Mouse (Mus musculus) ES-E14 (cell line): Measurements from ENCODE around the gene Lfng.

ENCODE experiments used
- CHD2 ChIP-seq: IDR thresholded peaks from 2 replicates; pipeline ENCODE4 v1.6.1; 2014; ENCODE audit warnings: mild to moderate bottlenecking, low read depth, low read length, inconsistent platforms
- MAFK ChIP-seq: IDR thresholded peaks from 2 replicates; pipeline ENCODE4 v1.6.1; 2014; ENCODE audit warnings: mild to moderate bottlenecking, low read depth, low read length, inconsistent platforms; ENCODE audit not compliant: insufficient read depth
- ZC3H11A ChIP-seq: IDR thresholded peaks from 2 replicates; pipeline ENCODE4 v1.6.1; 2012; ENCODE audit warnings: low read depth, mild to moderate bottlenecking, inconsistent platforms, low read length, borderline replicate concordance

DNA sequence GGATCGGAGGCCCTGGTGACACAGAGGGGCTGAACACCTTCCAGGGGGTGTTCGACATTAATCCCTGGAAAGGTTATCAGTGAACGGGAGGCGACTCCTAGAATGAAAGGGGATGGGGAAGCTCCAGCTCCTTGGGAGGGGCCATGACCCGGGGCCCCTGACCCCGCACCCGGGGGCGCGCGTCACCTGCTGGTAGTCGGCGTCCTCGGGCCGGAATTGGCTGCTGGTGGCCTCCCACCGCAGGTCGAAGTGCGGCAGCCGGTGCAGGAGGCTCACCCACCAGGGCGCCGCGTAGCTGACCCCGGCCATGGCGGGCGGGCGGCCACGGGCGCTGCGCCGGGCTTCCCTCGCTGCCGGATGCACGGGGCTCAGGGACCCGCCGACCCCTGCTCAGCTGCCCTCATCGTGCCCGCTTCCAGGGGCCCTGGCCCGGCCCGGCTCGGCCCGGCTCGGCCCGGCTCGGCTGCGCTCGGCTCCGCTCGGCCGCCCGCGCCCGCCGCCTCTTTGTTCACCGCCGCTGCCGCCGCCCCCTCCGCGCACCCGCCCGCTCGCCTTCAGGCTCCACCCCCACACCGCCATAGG lies 41.5 kb downstream of the Lfng start, which contains the start of gene Ttyh3:
- TF ChIP-seq MAFK (no peak), CHD2 (no peak), ZC3H11A (no peak)
